Mouse (Mus musculus): Measurements from ENCODE around the gene 4930404H24Rik. TPM values are rescaled to one million over a fixed set of nuclear protein-coding genes. Genes with fewer than 3 reads are reported as not detected.

Gene 4930404H24Rik
- polyA plus RNA-seq, 1 experiment from 2014 or later = not detected

GRCm38 (mm10) chr2:153538898-153539297 is 46.3 kb downstream of the 4930404H24Rik start:
- TF ChIP-seq EP300 (optimal IDR thresholded peaks at IDR 0.05) (no peak), CTCF (IDR thresholded peaks at IDR 0.05; ENCODE audit: low read depth) (no peak)
- WGBS = 76% methylated on average over 3 of the region's 3 CpGs
- no peak for ATAC-seq (ENCODE audit: low FRiP score, low TSS enrichment)

DNA sequence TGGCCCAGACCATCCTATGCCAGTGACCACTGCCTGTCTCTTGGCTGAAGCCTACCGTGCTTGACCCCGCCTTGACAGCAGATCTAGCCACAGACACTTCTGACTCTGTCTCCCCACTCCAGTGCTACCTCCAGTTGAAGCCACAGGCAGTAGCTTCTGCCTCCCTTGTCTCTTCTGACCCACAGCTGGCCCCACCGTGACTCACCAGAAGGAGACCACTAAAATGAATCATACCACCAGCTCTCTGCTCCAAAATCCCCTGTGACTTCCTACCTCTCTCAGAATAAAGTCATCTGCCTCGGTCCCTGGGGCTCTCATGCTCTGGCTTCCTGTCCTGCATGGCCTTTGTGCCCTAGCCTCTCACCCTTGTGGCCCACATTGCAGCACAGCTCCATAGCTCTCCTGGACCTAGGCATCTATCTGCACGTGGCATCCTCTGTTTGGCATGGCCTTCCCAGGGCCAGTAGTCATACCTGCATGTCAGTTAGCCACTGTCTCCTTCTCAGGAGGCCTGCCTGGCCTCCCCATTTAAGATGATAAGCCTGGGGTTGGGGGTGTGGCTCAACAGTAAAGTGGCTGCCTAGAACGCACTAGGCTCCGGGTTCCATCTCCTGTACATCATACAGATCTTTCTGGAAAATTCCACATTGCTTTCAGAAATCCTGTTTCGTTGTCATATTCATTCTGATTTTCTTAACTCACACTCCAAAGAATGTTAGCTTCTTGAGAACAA is 50.5 kb downstream of the 4930404H24Rik start:
- Histone ChIP-seq H3K4me3 (ENCODE audit: low read depth, low read length) (no peak overlapping the region), H3K4me1 (replicated peaks; ENCODE audit: control insufficient read depth, insufficient read depth) (no peaks in the 10 kb centered on the region), H3K27me3 (ENCODE audit: control insufficient read depth, insufficient read depth, low read length) (no peaks in the 10 kb centered on the region), H3K36me3 (ENCODE audit: control insufficient read depth, insufficient read depth, low read length) (no peaks in the 10 kb centered on the region), H3K4me2 (replicated peaks; ENCODE audit: low read depth) (no peak overlapping the region), H3K27ac (replicated peaks) (no peak overlapping the region), H3K9me3 (ENCODE audit: control insufficient read depth, low read length) (no peaks in the 10 kb centered on the region), H3K9ac (ENCODE audit: low read length) (no peak overlapping the region)
- ATAC-seq (ENCODE audit: low FRiP score, low TSS enrichment) (no peak), DNase-seq (ENCODE audit: low spot score) (no peak)
- TF ChIP-seq CTCF (IDR thresholded peaks at IDR 0.05; ENCODE audit: low read depth) = no peak
- 78% methylated on average over 8 of the region's 8 CpGs for whole genome bisulfite sequencing

More at GRCm38 (mm10) chr2:153538898-153539297, 46.3 kb downstream of the 4930404H24Rik start:
- H3K4me2 ChIP-seq (replicated peaks; ENCODE audit: low read depth) = no peak overlapping the region
- H3K4me3 ChIP-seq (ENCODE audit: low read depth, low read length) = no peak overlapping the region
- no peaks in the 10 kb centered on the region for H3K27me3 ChIP-seq (ENCODE audit: control insufficient read depth, insufficient read depth, low read length)
- no peak overlapping the region for H3K9ac ChIP-seq (ENCODE audit: low read length)
- no peak overlapping the region for H3K27ac ChIP-seq (replicated peaks)
- H3K36me3 ChIP-seq (ENCODE audit: control insufficient read depth, insufficient read depth, low read length) = no peaks in the 10 kb centered on the region
- no peak for DNase-seq (ENCODE audit: low spot score)
- H3K4me1 ChIP-seq (replicated peaks; ENCODE audit: control insufficient read depth, insufficient read depth) = no peaks in the 10 kb centered on the region
- H3K9me3 ChIP-seq (ENCODE audit: control insufficient read depth, low read length) = no peaks in the 10 kb centered on the region

Other genes starting within 250 kb of the 4930404H24Rik start
- 3.1 and 3.2 TPM in 2 replicates for gene Kif3b, start 201.4 kb upstream of the 4930404H24Rik start, polyA plus RNA-seq (2015; fragmentation: Nextera tagmentation; extraction: Ambion mirVana)
- 5.9 TPM in 2 replicates for gene Asxl1, start 147.0 kb upstream of the 4930404H24Rik start, polyA plus RNA-seq (2015; fragmentation: Nextera tagmentation; extraction: Ambion mirVana)
- gene Nol4l, start 37.2 kb downstream of the 4930404H24Rik start, polyA plus RNA-seq (2015; fragmentation: Nextera tagmentation; extraction: Ambion mirVana) = 4.4 and 4.8 TPM in 2 replicates
- 68.1 and 70.1 TPM in 2 replicates for gene Commd7, start 140.0 kb downstream of the 4930404H24Rik start, polyA plus RNA-seq (2015; fragmentation: Nextera tagmentation; extraction: Ambion mirVana)
- 2.6 and 3.0 TPM in 2 replicates for gene Dnmt3b, start 156.7 kb downstream of the 4930404H24Rik start, polyA plus RNA-seq (2015; fragmentation: Nextera tagmentation; extraction: Ambion mirVana)
- gene Dnmt3c, start 203.9 kb downstream of the 4930404H24Rik start, polyA plus RNA-seq (2015; fragmentation: Nextera tagmentation; extraction: Ambion mirVana) = not detected in 2 replicates
- gene Mapre1, start 248.5 kb downstream of the 4930404H24Rik start, polyA plus RNA-seq (2015; fragmentation: Nextera tagmentation; extraction: Ambion mirVana) = 157 and 163 TPM in 2 replicates